Mouse (Mus musculus) heart, postnatal 25 days (tissue): Measurements from ENCODE around the gene Obp2a. TPM values are rescaled to one million over a fixed set of nuclear protein-coding genes. Genes with fewer than 3 reads are reported as not detected.
"Not testable (repeated sequence)": the region's sequence is repeated elsewhere in the genome, so short reads cannot be mapped to it uniquely, and the experiment has no call there.

Experiments
- DNase-seq: peaks from one replicate; pipeline ENCODE4 v3.0.0; 2022; ENCODE audit warnings: low spot score
- intact Hi-C: fragments of 180-260 bp; cut with DNase I; formaldehyde crosslinking; loops from one replicate; pipeline ENCODE4 v1.15.1; 2025
- total RNA-seq, 2 experiments: library from RNA; stranded (reverse); gene quantifications; 2 replicates each; pipeline ENCODE4 v1.2.3; 2021

Gene Obp2a
- total RNA-seq, 2 experiments from 2014 or later, result not detected

DNA sequence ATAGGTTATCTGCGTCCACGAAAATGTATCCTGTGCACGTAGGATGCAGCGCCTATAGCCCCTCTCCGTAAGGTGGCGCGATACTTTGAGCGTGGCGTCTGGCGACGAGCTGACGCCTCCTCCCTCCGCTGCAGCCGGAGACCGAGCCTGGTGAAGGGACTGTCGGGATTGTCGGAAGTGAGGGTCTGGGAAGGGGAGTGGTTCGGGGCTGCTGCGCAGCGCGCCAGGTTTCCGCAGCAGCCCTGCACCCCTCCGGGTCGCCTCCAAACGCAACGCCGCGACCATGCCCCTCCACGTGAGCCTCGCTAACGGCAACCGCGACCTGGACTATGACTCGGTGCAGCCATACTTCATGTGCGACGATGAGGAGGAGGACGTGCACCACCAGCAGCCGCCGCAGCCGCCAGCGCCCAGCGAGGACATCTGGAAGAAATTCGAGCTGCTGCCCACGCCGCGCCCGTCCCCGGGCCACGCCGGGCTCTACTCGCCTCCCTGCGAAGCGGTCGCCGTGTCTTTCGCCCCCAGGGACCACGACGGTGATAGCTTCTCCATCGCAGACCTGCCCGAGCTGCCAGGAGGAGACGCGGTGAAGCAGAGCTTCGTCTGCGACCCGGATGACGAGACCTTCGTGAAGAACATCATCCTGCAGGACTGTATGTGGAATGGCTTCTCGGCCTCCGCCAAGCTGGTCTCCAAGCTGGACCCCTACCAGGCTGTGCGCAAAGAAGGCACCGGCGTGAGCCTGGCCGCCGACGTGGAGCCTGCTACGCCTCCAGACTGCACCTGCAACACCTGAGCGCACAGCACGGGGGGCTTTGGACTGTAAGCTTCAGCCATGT, 7.0 kb downstream of the Obp2a start, which contains the start of gene Bmyc:
Gene Bmyc, plus strand, starts transcription at position 97 of the 839 bp plus-strand sequence.
- DNase-seq, result peak; percentile 51
- intact Hi-C loops, result no loop called here

- no peak for DNase-seq
- intact Hi-C loops, result no loop called here
Measured at GRCm38 (mm10) chr2:25708121-25708520, 8.3 kb downstream of the Obp2a start.

GRCm38 (mm10) chr2:25709056-25709455, 9.2 kb downstream of the Obp2a start:
- intact Hi-C loops, DNase-seq: not testable (repeated sequence)

- intact Hi-C loops, result not testable (repeated sequence)
Measured at GRCm38 (mm10) chr2:25709791-25710190, 9.9 kb downstream of the Obp2a start.

GRCm38 (mm10) chr2:25711641-25712040, 11.8 kb downstream of the Obp2a start:
- DNase-seq, intact Hi-C loops: not testable (repeated sequence)

More at GRCm38 (mm10) chr2:25709791-25710190, 9.9 kb downstream of the Obp2a start:
- not testable (repeated sequence) for DNase-seq

DNA sequence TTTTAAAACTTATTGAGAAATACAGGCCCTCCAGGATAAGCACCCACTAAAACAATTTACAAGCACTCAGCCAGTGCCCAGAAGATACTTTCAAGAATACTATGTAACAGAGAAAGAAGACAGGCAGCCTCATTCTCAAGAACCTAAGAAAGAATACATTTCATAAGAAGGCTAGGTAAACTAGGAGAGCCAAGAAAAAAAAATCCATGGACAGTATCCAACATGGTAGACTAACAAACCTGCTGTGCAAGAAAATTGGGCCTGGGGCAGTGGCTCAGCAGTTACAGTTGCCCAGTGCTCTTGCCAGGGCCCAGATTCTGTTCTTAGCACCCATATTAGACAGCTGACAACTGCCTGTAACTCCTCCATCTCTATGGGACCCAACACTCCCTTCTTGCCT, 17.4 kb downstream of the Obp2a start:
- intact Hi-C loops, result no loop called here

DNA sequence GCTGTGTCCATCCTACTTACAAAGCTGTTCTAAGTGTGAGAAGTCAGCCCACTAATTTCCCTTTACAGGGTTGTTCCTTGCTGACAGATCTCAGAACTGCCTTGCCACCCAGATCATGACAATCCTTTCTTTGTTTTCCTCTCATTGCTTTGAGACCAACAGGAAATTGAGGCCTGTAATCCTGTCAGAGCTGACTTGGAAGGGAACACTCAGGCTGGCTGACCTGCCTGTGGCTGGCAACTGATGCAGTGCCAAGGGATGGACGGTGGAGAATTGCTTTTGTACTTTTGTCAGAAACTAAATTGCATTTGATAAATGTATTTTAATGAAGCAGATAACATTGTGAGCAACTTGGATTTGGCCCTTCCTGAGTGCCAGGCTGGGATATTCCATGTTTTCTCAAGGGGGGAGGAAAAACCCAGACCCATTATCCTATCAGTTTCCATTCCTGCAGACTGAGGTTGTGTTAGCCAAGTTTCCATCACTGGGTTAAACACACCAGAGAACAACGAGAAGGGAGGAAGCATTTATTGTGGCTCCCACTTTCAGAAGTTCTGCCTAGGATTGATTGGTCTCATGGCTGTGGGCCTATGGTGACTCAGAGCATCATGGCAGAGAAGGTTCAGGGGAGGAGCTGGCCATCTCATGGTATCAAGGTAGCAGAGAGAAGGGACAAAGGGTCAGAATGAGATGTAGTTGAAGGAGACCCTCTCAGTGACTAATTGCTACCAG, 33.5 kb downstream of the Obp2a start:
- intact Hi-C loops, result loop anchor here (5.0 kb wide), 1 partner anchor 36 kb away; no protein-coding TSS in a partner anchor
- DNase-seq, result no peak

More for the DNA sequence above, 17.4 kb downstream of the Obp2a start:
- DNase-seq, result no peak

GRCm38 (mm10) chr2:25736709-25737108, 36.9 kb downstream of the Obp2a start, which contains the start of gene Obp2b:
Gene Obp2b, plus strand, starts transcription at chr2:25737009.
- DNase-seq, intact Hi-C loops: not testable (repeated sequence)

GRCm38 (mm10) chr2:25741671-25742070, 41.8 kb downstream of the Obp2a start:
- intact Hi-C loops, result no loop called here
- no peak for DNase-seq

Other genes starting within 250 kb of the Obp2a start
- 1 to 10 TPM; 2.4 to 3.6 TPM for gene Clic3, start 243.2 kb upstream of the Obp2a start, total RNA-seq
- gene Paxx, start 238.9 kb upstream of the Obp2a start, total RNA-seq, result 10 to 100 TPM; 17.4 to 20.8 TPM
- 100 to 1,000 TPM; 117 to 160 TPM for gene Ptgds, start 230.0 kb upstream of the Obp2a start, total RNA-seq
- gene Lcn12, start 206.1 kb upstream of the Obp2a start, total RNA-seq, result not detected
- gene Fbxw5, start 199.3 kb upstream of the Obp2a start, total RNA-seq, result 10 to 100 TPM; 85.7 to 91.2 TPM
- gene C8g, start 198.3 kb upstream of the Obp2a start, total RNA-seq, result under 1 TPM; 0.73 to 0.75 TPM
- 10 to 100 TPM; 15.4 to 17.3 TPM for gene Traf2, start 153.1 kb upstream of the Obp2a start, total RNA-seq
- gene Edf1, start 142.2 kb upstream of the Obp2a start, total RNA-seq, result 100 to 1,000 TPM; 209 to 218 TPM
- gene Mamdc4, start 125.2 kb upstream of the Obp2a start, total RNA-seq, result 1 to 10 TPM; 1.3 to 3.2 TPM
- 10 to 100 TPM; 63.0 to 70.0 TPM for gene Phpt1, start 124.8 kb upstream of the Obp2a start, total RNA-seq
- gene Ajm1, start 118.3 kb upstream of the Obp2a start, total RNA-seq, result under 1 TPM; 0.08 to 0.10 TPM
- gene Rabl6, start 91.5 kb upstream of the Obp2a start, total RNA-seq, result 10 to 100 TPM; 61.8 to 66.1 TPM
- not detected for gene Ccdc183, start 82.4 kb upstream of the Obp2a start, total RNA-seq
- gene Tmem141, start 78.0 kb upstream of the Obp2a start, total RNA-seq, result 10 to 100 TPM; 27.9 to 31.6 TPM
- 1 to 10 TPM; 4.8 to 5.8 TPM for gene Fcna, start 72.0 kb upstream of the Obp2a start, total RNA-seq
- under 1 TPM; 0.73 to 0.99 TPM for gene Lcn8, start 46.9 kb upstream of the Obp2a start, total RNA-seq
- gene Lcn5, start 42.1 kb upstream of the Obp2a start, total RNA-seq, result not detected
- not detected for gene Lcn6, start 23.3 kb upstream of the Obp2a start, total RNA-seq
- gene Lcn10, start 17.3 kb upstream of the Obp2a start, total RNA-seq, result not detected
- 10 to 100 TPM in 1 of 2 experiments, 1 to 10 TPM in 1; 9.7 to 13.7 TPM for gene Bmyc, start 6.7 kb downstream of the Obp2a start, total RNA-seq
- gene Obp2b, start 37.0 kb downstream of the Obp2a start, total RNA-seq, result not detected
- not detected for gene Lcn3, start 65.5 kb downstream of the Obp2a start, total RNA-seq
- not detected for gene Lcn11, start 77.0 kb downstream of the Obp2a start, total RNA-seq
- gene Gm13539, start 82.2 kb downstream of the Obp2a start, total RNA-seq, result not detected
- gene Glt6d1, start 115.8 kb downstream of the Obp2a start, total RNA-seq, result not detected
- gene Lcn9, start 123.1 kb downstream of the Obp2a start, total RNA-seq, result not detected
- gene Sohlh1, start 147.2 kb downstream of the Obp2a start, total RNA-seq, result not detected
- gene Kcnt1, start 163.7 kb downstream of the Obp2a start, total RNA-seq, result under 1 TPM; 0.25 to 0.36 TPM